Mouse (Mus musculus): ENCODE data around the gene Gcn1l1. TPM values are rescaled to one million over a fixed set of nuclear protein-coding genes. Genes with fewer than 3 reads are reported as not detected.

The Gcn1l1 gene
- polyA plus RNA-seq, 1 experiment from 2014 or later = 14.8 TPM

GRCm38 (mm10) chr5:115662658-115663057 is 97.6 kb downstream of the Gcn1l1 start:
- H3K4me2 ChIP-seq (ENCODE audit: low read depth, low read length) = no peak overlapping the region
- ATAC-seq (ENCODE audit: low read depth) = no peak
- 75% methylated on average over 22 of the region's 22 CpGs for WGBS (ENCODE audit: insufficient replicate concordance)

GRCm38 (mm10) chr5:115666366-115667065 is 101.5 kb downstream of the Gcn1l1 start:
- ATAC-seq (ENCODE audit: low read depth) = no peak
- 64% methylated on average over 8 of the region's 8 CpGs for WGBS (ENCODE audit: insufficient replicate concordance)

More at GRCm38 (mm10) chr5:115662658-115663057, 97.6 kb downstream of the Gcn1l1 start:
- Histone ChIP-seq H3K9ac (ENCODE audit: low read depth, low read length) (no peak overlapping the region), H3K27me3 (ENCODE audit: control insufficient read depth, insufficient read depth, low read depth, low read length) (no peaks in the 10 kb centered on the region), H3K4me3 (ENCODE audit: low read depth, low read length) (no peak overlapping the region), H3K36me3 (ENCODE audit: control insufficient read depth, insufficient read depth) (no peaks in the 10 kb centered on the region), H3K27ac (ENCODE audit: low read length) (no peak overlapping the region), H3K9me3 (replicated peaks; ENCODE audit: control insufficient read depth, low read length) (no peaks in the 10 kb centered on the region), H3K4me1 (ENCODE audit: control insufficient read depth, low read depth, low read length) (no peaks in the 10 kb centered on the region)

DNA sequence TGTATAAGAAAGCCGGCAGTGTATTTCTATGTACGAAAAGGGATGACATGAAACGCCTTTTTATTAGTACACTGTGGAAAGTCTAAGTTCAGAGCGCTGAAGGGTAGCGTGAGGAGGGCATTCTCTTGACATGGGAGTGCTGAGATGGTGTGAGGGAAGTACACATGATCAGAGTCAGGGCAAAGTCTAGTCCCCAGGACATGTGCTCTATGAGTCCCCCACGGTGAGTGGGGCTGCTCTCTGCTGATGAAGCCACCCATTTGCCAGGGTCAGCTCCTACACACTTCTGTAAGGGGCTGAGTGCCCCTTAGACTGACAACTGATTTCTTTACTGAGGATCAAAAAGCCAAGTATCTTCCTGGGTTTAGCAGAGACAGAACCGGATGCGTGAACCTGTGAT is 102.2 kb downstream of the Gcn1l1 start:
- Histone ChIP-seq H3K4me3 (ENCODE audit: low read depth, low read length) (no peak overlapping the region), H3K9ac (ENCODE audit: low read depth, low read length) (no peak overlapping the region), H3K9me3 (replicated peaks; ENCODE audit: control insufficient read depth, low read length) (no peaks in the 10 kb centered on the region), H3K4me1 (ENCODE audit: control insufficient read depth, low read depth, low read length) (no peaks in the 10 kb centered on the region), H3K27ac (ENCODE audit: low read length) (no peak overlapping the region), H3K27me3 (ENCODE audit: control insufficient read depth, insufficient read depth, low read depth, low read length) (no peaks in the 10 kb centered on the region), H3K36me3 (ENCODE audit: control insufficient read depth, insufficient read depth) (no peaks in the 10 kb centered on the region), H3K4me2 (ENCODE audit: low read depth, low read length) (no peak overlapping the region)
- 66% methylated on average over 8 of the region's 8 CpGs for WGBS (ENCODE audit: insufficient replicate concordance)
- ATAC-seq (ENCODE audit: low read depth) = no peak

More at GRCm38 (mm10) chr5:115666366-115667065, 101.5 kb downstream of the Gcn1l1 start:
- Histone ChIP-seq H3K27ac (ENCODE audit: low read length) (no peak overlapping the region), H3K4me3 (ENCODE audit: low read depth, low read length) (no peak overlapping the region), H3K9ac (ENCODE audit: low read depth, low read length) (no peak overlapping the region), H3K4me1 (ENCODE audit: control insufficient read depth, low read depth, low read length) (no peaks in the 10 kb centered on the region), H3K9me3 (replicated peaks; ENCODE audit: control insufficient read depth, low read length) (no peaks in the 10 kb centered on the region), H3K27me3 (ENCODE audit: control insufficient read depth, insufficient read depth, low read depth, low read length) (no peaks in the 10 kb centered on the region), H3K4me2 (ENCODE audit: low read depth, low read length) (no peak overlapping the region), H3K36me3 (ENCODE audit: control insufficient read depth, insufficient read depth) (no peaks in the 10 kb centered on the region)

GRCm38 (mm10) chr5:115667894-115668293 is 102.8 kb downstream of the Gcn1l1 start:
- 40% methylated on average over 7 of the region's 7 CpGs for WGBS (ENCODE audit: insufficient replicate concordance)
- no peak for ATAC-seq (ENCODE audit: low read depth)
- no peak overlapping the region for H3K4me2 ChIP-seq (ENCODE audit: low read depth, low read length)

GRCm38 (mm10) chr5:115668986-115669385 is 103.9 kb downstream of the Gcn1l1 start:
- H3K9me3 ChIP-seq (replicated peaks; ENCODE audit: control insufficient read depth, low read length) = no peaks in the 10 kb centered on the region
- no peak for ATAC-seq (ENCODE audit: low read depth)
- 73% methylated on average over 12 of the region's 12 CpGs for WGBS (ENCODE audit: insufficient replicate concordance)
- H3K4me1 ChIP-seq (ENCODE audit: control insufficient read depth, low read depth, low read length) = no peaks in the 10 kb centered on the region
- no peaks in the 10 kb centered on the region for H3K27me3 ChIP-seq (ENCODE audit: control insufficient read depth, insufficient read depth, low read depth, low read length)
- no peak overlapping the region for H3K4me2 ChIP-seq (ENCODE audit: low read depth, low read length)
- no peak overlapping the region for H3K4me3 ChIP-seq (ENCODE audit: low read depth, low read length)
- H3K27ac ChIP-seq (ENCODE audit: low read length) = no peak overlapping the region
- no peaks in the 10 kb centered on the region for H3K36me3 ChIP-seq (ENCODE audit: control insufficient read depth, insufficient read depth)
- H3K9ac ChIP-seq (ENCODE audit: low read depth, low read length) = no peak overlapping the region

More at GRCm38 (mm10) chr5:115667894-115668293, 102.8 kb downstream of the Gcn1l1 start:
- Histone ChIP-seq H3K9ac (ENCODE audit: low read depth, low read length) (no peak overlapping the region), H3K9me3 (replicated peaks; ENCODE audit: control insufficient read depth, low read length) (no peaks in the 10 kb centered on the region), H3K27me3 (ENCODE audit: control insufficient read depth, insufficient read depth, low read depth, low read length) (no peaks in the 10 kb centered on the region), H3K4me3 (ENCODE audit: low read depth, low read length) (no peak overlapping the region), H3K27ac (ENCODE audit: low read length) (no peak overlapping the region), H3K4me1 (ENCODE audit: control insufficient read depth, low read depth, low read length) (no peaks in the 10 kb centered on the region), H3K36me3 (ENCODE audit: control insufficient read depth, insufficient read depth) (no peaks in the 10 kb centered on the region)

DNA sequence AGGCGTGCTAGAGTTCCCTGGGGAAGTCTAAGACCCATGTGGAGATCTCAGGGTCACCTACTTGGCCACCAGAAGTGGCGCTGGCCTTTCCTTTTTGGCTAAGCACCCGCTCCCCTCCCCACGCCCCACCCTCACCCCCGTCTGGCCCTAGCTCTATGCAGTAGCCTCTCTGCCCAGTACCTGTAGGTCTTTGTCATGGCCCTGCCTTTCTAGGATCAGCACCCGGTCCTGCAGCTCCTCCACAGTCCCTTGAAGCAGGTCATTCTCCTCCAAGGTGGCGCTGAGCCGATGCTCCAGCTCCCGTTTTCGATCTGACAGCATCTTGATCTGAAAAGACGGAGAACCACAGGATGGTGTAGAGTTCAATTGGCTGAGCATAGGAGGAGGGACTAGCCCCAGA is 104.9 kb downstream of the Gcn1l1 start:
- Histone ChIP-seq H3K27me3 (ENCODE audit: control insufficient read depth, insufficient read depth, low read depth, low read length) (no peaks in the 10 kb centered on the region), H3K27ac (ENCODE audit: low read length) (no peak overlapping the region), H3K36me3 (ENCODE audit: control insufficient read depth, insufficient read depth) (no peaks in the 10 kb centered on the region), H3K4me1 (ENCODE audit: control insufficient read depth, low read depth, low read length) (no peaks in the 10 kb centered on the region), H3K4me2 (ENCODE audit: low read depth, low read length) (no peak overlapping the region), H3K4me3 (ENCODE audit: low read depth, low read length) (no peak overlapping the region), H3K9me3 (replicated peaks; ENCODE audit: control insufficient read depth, low read length) (no peaks in the 10 kb centered on the region), H3K9ac (ENCODE audit: low read depth, low read length) (no peak overlapping the region)
- no peak for ATAC-seq (ENCODE audit: low read depth)
- WGBS (ENCODE audit: insufficient replicate concordance) = 65% methylated on average over 11 of the region's 11 CpGs

DNA sequence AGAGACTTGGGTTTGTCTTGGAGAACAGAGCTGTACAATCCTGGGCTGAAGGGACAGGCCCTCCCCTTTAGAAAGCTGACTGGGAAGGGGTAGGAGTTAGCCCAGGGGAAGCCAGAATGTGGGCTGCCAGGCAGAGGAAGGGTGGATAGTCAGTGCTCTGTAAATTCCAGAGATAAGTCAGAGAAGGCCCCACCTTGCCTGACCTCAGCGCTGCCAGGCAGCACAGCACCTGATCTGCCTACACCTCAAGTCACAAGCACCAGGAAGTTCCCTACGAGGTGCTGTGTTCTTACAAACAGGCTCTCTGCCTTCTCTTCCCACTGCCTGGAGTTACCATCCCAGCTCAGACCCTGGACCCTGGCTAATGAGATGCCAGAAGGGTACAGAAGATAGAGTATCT is 105.4 kb downstream of the Gcn1l1 start:
- no peak for ATAC-seq (ENCODE audit: low read depth)
- H3K27ac ChIP-seq (ENCODE audit: low read length) = no peak overlapping the region
- no peaks in the 10 kb centered on the region for H3K4me1 ChIP-seq (ENCODE audit: control insufficient read depth, low read depth, low read length)
- no peak overlapping the region for H3K4me2 ChIP-seq (ENCODE audit: low read depth, low read length)
- no peaks in the 10 kb centered on the region for H3K27me3 ChIP-seq (ENCODE audit: control insufficient read depth, insufficient read depth, low read depth, low read length)
- H3K9ac ChIP-seq (ENCODE audit: low read depth, low read length) = no peak overlapping the region
- H3K4me3 ChIP-seq (ENCODE audit: low read depth, low read length) = no peak overlapping the region
- no peaks in the 10 kb centered on the region for H3K36me3 ChIP-seq (ENCODE audit: control insufficient read depth, insufficient read depth)
- 34% methylated on average over 2 of the region's 2 CpGs for WGBS (ENCODE audit: insufficient replicate concordance)
- H3K9me3 ChIP-seq (replicated peaks; ENCODE audit: control insufficient read depth, low read length) = no peaks in the 10 kb centered on the region

DNA sequence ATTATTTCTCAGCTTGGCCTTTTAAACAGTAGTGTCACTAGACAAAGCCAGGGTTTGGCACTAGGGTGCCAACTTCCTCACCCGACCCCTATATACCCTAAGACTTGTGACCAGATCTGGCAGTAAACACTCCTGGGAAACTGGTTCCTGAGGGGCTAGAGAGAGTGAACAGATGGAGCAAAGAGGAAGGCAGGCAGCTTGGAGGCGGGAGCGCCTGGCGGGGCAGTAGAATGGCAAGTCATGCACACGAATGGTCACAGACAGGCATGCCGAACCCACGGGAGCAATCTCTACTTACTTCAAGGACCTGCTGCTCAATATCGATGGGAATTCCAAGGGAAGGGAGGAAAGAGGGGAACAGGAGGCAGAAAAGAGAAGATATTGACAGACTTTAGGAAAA is 106.8 kb downstream of the Gcn1l1 start:
- no peaks in the 10 kb centered on the region for H3K9me3 ChIP-seq (replicated peaks; ENCODE audit: control insufficient read depth, low read length)
- H3K4me1 ChIP-seq (ENCODE audit: control insufficient read depth, low read depth, low read length) = no peaks in the 10 kb centered on the region
- H3K27me3 ChIP-seq (ENCODE audit: control insufficient read depth, insufficient read depth, low read depth, low read length) = no peaks in the 10 kb centered on the region
- no peaks in the 10 kb centered on the region for H3K36me3 ChIP-seq (ENCODE audit: control insufficient read depth, insufficient read depth)
- whole genome bisulfite sequencing (ENCODE audit: insufficient replicate concordance) = 67% methylated on average over 8 of the region's 8 CpGs
- ATAC-seq (ENCODE audit: low read depth) = no peak
- H3K4me3 ChIP-seq (ENCODE audit: low read depth, low read length) = no peak overlapping the region
- no peak overlapping the region for H3K27ac ChIP-seq (ENCODE audit: low read length)
- no peak overlapping the region for H3K4me2 ChIP-seq (ENCODE audit: low read depth, low read length)
- no peak overlapping the region for H3K9ac ChIP-seq (ENCODE audit: low read depth, low read length)

All from liver, embryonic 16.5 days (tissue).